Mouse (Mus musculus): ENCODE measurements around the gene Cphx3.
"Not testable (repeated sequence)": the region's sequence is repeated elsewhere in the genome, so short reads cannot be mapped to it uniquely, and the experiment has no call there.

Cphx3 gene

DNA sequence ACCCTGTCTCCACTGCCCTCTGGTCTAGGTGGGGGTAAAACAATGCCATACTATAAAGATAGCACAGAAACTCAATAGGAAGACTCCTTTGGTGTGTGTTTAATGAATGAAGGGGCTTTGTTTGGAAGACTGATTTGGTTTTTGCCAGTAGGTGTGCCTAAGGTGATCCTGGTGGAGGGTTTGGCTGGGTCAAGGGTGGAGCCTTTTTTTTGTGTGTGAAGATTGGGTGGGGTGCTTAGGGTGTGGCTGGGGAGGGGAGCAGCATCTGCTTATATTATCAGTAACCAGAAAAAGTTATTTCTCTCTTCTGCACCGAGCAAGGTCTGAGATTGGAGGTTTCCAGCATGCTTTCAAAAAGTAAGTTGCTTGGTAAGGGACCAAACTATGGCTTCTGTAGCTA is at the start of gene Cphx3:
TSS of gene Cphx3 (plus strand) at position 301 of the 400 bp plus-strand sequence.
- DNase-seq (ENCODE audit: low read depth, low spot score) = not testable (repeated sequence)

DNA sequence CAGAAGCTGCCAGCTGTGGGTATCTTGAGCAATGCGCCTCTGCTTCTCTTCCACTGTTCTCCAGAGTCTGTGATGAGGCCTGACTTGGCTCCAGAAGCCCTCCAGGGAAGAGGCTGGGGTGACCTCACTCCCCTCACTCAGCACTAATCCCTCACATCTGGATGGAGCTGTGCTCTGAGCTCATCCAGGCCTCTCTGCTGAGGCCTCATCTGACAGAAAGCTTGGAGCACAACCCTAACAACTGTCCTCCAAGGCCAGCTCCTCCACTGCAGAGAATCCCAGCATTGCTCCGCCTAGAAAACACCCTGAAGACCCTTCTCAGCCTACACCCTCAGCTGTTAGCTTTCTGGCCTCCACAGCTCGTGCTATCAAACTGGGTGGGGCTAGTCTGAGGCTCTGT is 47.7 kb upstream of the Cphx3 start:
- DNase-seq (ENCODE audit: low read depth, low spot score) = not testable (repeated sequence)

- DNase-seq (ENCODE audit: low read depth, low spot score) = not testable (repeated sequence)
Observed at GRCm38 (mm10) chr14:26035439-26035838, 46.7 kb upstream of the Cphx3 start.

- not testable (repeated sequence) for DNase-seq (ENCODE audit: low read depth, low spot score)
Observed at GRCm38 (mm10) chr14:26042611-26043010, 39.5 kb upstream of the Cphx3 start, which contains the start of gene Gm9780. Gene Gm9780 (minus strand): TSS chr14:26042711.

GRCm38 (mm10) chr14:26045007-26045406 is 37.1 kb upstream of the Cphx3 start:
- not testable (repeated sequence) for DNase-seq (ENCODE audit: low read depth, low spot score)

DNA sequence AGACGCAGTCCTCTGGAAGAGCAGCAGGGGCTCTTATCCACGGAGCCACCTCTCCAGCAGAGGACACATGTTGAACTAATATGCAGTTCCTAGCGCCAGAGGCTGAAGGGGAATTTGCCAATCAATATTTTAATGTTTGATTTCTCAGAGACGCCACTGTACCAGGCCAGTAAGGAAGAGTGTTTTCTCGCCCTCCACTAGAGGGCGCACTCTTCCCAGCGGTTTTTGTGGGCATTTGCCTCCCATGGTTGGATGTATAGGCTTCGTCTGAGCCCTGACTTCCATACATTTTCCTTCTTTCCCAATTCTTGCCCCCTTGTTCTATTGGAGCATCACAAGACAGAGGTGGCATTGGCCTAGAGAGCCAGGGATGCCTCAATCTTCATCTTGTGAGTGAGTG is 35.1 kb upstream of the Cphx3 start:
- DNase-seq (ENCODE audit: low read depth, low spot score) = not testable (repeated sequence)

DNA sequence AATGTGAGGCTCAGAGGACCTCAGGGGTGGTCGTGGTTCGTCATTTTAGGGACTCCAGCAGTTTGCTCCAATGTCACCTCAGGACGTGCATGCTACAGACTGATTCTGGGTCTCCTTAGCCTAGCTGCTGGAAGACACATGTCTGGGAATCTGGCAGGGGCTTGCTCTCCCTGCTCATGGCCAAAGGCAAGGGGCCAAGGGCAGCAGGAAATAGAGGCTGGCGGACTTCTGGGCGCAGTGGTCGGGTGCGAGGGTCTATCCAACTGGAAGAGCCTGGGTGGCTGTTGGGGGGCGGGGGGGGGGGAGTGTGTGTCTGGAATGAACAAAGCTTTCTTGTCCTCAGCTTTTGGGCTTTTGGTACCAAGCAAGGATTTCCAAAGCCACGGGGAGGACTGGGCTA is 33.3 kb upstream of the Cphx3 start:
- not testable (repeated sequence) for DNase-seq (ENCODE audit: low read depth, low spot score)

DNA sequence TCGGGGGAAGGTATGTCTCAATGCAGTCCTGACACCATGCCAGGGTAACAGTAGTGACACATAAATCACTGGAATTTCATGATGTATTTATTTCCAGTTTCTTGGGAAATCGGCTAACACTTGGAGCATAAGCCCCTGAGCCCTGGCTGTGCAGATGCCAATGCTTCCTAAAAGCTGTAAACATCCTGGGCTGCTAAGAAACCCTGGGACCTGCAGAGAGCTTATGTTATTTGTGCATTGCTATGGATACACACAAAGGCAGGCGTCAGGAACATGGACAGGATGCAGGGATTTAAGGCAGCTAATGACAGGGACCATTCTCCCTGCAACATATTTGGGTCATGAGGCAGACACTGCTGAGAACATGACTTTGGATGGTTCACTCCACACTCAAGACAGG is 23.9 kb upstream of the Cphx3 start:
- not testable (repeated sequence) for DNase-seq (ENCODE audit: low read depth, low spot score)

GRCm38 (mm10) chr14:26059362-26059761 is 22.7 kb upstream of the Cphx3 start:
- not testable (repeated sequence) for DNase-seq (ENCODE audit: low read depth, low spot score)

DNA sequence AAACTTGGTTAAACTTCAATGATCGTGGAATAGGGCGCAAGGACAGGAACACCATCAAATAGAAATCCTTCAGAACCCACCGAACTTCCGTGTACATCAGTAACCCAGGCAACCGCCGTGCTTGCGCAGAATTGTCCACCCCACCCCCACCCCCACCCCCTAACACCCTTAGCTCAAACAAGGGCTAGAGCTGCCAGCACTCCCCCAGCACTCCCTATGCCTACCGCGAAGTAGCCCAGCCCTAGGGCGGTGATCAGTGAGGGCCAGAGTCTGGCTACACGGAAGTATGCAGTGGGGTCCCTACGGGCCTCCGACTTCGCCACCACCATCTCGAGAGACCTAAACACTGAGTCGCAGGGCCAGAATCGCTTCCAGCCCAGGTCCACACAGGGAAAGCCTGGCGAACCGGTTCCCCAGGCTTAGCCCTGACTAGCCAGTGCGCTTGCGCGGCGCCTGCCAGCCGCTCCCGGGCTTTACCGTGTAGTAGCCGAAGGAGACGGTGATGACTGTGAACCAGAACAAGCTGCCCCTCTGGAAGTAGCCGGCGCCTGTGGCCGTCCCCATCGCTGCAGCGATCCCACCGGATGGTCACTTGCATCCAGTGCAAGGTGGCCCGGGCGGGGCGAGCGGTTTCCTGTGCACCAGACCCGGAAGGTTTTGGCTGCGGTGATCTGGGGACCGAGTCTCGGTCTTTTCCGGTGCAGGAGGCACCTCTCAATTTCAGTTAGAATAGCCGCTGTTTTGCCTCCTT is 15.3 kb upstream of the Cphx3 start:
- DNase-seq (ENCODE audit: low read depth, low spot score) = not testable (repeated sequence)

GRCm38 (mm10) chr14:26067325-26067633 is 14.8 kb upstream of the Cphx3 start, which contains the start of gene Tmem254c:
Gene Tmem254c (minus strand): TSS chr14:26067355.
- DNase-seq (ENCODE audit: low read depth, low spot score) = not testable (repeated sequence)

DNA sequence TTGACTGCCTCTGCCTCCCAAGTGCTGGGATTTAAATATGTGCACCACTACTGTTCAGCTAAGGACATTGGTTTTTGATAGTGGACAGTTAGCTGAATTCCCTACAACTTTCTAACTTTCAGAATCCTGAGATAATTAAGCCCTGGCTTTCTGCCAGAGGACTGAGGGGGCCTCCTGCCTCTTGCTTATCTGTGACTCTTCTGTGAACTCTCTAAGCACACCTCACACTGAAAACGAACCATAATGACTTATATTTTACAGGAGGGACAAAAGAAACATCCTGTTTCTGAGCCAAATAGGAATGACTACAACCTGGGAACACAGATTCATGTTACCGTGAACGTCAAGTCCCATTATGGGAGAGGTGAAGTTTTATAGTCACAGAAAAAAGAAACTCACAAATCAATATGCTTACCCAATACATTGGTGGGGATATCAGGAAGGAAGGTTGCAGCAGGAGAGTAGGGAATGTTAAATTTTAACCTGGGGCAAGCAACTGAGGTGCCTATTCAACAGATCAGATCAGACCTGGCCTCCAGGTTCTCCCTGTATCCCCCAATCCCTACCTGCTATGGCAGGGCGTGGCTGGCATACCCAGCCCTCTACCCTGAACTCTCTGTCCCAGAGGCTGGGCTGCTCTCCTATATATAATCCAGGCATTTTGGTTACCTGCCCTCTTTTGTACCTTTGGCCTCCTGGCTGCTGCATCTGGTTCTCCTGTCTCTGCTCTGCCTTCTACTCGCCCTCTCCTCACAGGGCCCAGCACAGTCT is 5.3 kb upstream of the Cphx3 start:
- not testable (repeated sequence) for DNase-seq (ENCODE audit: low read depth, low spot score)

- DNase-seq (ENCODE audit: low read depth, low spot score) = not testable (repeated sequence)
Observed at GRCm38 (mm10) chr14:26081216-26081615, 881 bp upstream of the Cphx3 start, which contains the start of gene Cphx2. Gene Cphx2 (plus strand): TSS chr14:26081516.

DNA sequence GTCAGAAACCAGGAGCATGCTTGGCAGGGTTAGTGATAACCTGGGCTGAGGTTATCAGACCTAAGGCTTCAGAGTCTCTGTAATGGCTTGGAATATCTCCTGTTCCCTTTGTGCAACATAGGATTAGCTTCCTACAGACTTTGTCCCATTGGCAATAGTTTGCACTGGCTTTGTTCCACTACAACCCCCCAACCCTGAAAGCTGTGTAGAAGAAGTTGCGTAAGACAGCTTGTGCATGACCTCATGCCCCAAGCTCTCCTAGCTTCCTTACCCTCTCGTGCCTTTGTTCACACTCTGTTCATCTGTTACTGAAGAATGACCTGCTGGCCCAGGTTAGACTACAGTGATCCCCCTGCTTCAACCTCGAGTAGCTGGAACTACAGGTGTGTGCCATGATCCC is 15.5 kb downstream of the Cphx3 start:
- DNase-seq (ENCODE audit: low read depth, low spot score) = not testable (repeated sequence)

DNA sequence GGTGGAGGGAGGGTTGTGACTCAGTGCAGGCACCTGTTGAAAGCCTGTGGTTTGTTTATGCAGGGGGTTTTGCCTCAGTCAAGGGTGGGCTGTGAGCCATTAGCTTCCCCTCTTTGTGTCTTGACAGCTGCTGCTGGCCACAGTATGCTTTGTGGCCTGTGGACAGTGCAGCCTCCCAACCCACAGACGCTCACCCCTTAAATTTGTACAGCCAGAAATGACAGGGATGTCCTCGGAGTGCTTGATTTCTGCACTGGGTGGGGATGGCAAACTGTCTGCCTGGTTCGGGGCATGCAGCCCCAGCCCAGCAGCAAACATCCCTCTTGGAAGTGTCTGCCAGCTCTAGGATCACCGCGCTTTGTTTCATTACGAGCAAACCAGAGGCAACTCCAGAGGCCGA is 36.1 kb downstream of the Cphx3 start, which contains the start of gene Duxbl2:
TSS of gene Duxbl2 (plus strand) at position 200 of the 400 bp plus-strand sequence.
- DNase-seq (ENCODE audit: low read depth, low spot score) = not testable (repeated sequence)

GRCm38 (mm10) chr14:26118550-26119000 is 36.5 kb downstream of the Cphx3 start:
- not testable (repeated sequence) for DNase-seq (ENCODE audit: low read depth, low spot score)

- not testable (repeated sequence) for DNase-seq (ENCODE audit: low read depth, low spot score)
Observed at GRCm38 (mm10) chr14:26119095-26119494, 37.0 kb downstream of the Cphx3 start.

- DNase-seq (ENCODE audit: low read depth, low spot score) = not testable (repeated sequence)
Observed at GRCm38 (mm10) chr14:26147095-26147494, 65.0 kb downstream of the Cphx3 start.

GRCm38 (mm10) chr14:26156032-26156431 is 73.9 kb downstream of the Cphx3 start:
- DNase-seq (ENCODE audit: low read depth, low spot score) = not testable (repeated sequence)

DNA sequence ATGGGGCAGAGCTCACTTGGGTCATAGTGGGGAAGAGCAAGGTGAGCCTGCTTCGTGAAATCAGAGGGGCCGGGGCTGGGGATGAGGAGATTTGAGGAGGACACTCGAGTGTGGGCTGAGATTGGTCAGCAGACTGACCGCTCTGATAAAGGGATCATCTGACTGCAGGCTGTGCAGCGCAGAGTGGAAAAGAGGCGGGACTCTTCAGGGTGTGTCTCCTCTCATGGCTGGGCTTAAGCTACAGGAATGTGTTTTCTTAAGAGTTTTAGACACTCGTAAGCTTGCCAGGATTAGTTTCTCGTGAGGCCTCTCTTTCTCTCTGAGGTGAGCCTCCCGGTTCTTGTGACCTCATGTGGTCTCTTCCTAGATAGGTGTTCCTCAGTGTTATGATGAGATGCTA is 79.1 kb downstream of the Cphx3 start:
- DNase-seq (ENCODE audit: low read depth, low spot score) = not testable (repeated sequence)

DNA sequence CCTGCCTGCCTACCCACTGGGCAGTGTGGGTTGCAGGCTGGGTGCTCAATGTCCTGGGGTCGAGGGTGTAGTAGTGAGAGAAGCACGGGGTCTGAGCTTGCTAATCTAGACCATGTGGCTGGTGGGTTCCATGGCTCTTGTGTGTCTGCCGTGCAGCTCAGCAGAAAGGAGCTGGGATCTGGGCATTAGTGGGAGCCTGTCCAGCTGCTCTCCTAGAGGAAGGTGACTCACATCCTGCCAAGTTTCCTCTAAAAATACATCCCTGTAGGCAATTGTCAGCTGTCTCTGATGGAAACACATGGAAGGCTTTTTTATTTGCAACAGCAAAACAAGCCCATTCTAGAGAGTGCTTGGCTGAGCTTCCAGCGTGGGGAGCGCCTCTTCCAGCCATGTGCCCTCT is 80.3 kb downstream of the Cphx3 start:
- DNase-seq (ENCODE audit: low read depth, low spot score) = not testable (repeated sequence)

DNA sequence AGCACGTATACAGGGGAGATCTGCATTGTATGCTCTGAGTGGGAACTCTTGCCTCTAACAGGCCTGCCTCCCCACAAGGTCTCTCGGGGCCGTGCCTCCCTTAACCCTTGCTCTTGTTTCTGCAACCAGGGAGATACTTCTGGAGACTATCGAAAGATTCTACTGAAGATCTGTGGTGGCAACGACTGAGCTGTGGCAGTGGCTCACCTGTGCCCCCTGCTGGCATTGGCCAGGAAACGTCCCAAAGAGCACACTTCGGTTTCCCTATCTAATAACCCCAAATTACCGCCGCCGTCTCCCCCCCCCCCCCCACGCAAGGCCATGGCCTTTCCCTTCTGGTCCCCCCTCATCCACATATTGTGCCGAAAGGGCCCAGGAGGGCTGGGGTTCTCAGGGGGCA is 83.2 kb downstream of the Cphx3 start:
- not testable (repeated sequence) for DNase-seq (ENCODE audit: low read depth, low spot score)
